In the genomic region with DNA sequence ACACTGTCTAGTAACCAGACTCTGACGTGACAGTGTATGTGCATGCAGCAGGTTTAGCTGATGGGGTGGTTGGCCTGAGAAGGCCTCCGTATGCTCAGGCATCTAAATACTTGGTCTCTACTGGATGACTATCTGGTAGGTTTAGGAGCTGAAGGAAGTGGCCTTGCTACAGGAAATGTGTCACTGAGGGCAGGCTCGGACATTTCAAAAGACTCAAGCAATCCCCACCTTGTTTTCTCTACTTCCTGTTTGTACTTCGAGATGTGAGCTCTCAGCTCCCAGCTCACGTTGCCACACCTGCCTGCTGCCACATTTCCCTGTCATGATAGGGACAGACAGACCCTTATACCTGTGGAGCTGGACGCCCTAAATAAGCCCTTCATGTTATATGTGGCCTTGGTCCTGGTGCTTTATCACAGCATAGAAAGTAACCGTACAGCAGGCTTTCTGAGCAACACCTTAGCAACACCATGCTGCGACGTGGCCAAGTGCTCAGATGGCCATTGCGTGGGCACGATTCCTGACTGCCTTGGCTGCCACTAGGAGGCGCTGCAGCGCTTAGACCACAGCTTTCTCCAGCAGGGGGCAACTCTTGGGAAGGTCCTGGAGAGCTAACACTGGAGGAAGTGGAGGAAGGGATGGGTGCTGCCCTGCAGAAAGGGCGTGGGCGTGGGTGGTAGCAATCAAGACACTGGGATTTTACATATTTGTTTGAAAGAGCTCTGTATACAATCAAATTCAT, we compare ENCODE assay signal across 8 mouse cellular contexts.
DNase-seq lines count a peak whose midpoint lies in the region; ATAC-seq lines count a peak whose summit lies in the region.

No protein-coding gene starts in this region.

- no peak overlapping the region for H3K9ac ChIP-seq in hindbrain, embryonic 11.5 days (ENCODE audit: low read depth, low read length)
- no peak overlapping the region for H3K9ac ChIP-seq in hindbrain, embryonic 12.5 days
- H3K9ac ChIP-seq in forebrain, embryonic 14.5 days (ENCODE audit: low read length): no peak overlapping the region
- H3K9ac ChIP-seq in neural tube, embryonic 11.5 days (ENCODE audit: low read length): no peak overlapping the region

- H3K4me3 ChIP-seq in hindbrain, embryonic 11.5 days (ENCODE audit: low read depth, low read length): no peak overlapping the region
- no peak overlapping the region for H3K4me3 ChIP-seq in hindbrain, embryonic 12.5 days
- H3K4me3 ChIP-seq in forebrain, embryonic 14.5 days (ENCODE audit: low read depth, low read length): no peak overlapping the region
- H3K4me3 ChIP-seq in neural tube, embryonic 11.5 days (ENCODE audit: low read depth, low read length): no peak overlapping the region

- H3K36me3 ChIP-seq in hindbrain, embryonic 11.5 days (ENCODE audit: control insufficient read depth, insufficient read depth, low read length): no peaks in the 10 kb centered on the region
- H3K36me3 ChIP-seq in hindbrain, embryonic 12.5 days: no peaks in the 10 kb centered on the region
- H3K36me3 ChIP-seq in forebrain, embryonic 14.5 days (ENCODE audit: control insufficient read depth, insufficient read depth, low read length): no peaks in the 10 kb centered on the region
- no peaks in the 10 kb centered on the region for H3K36me3 ChIP-seq in neural tube, embryonic 11.5 days (ENCODE audit: control insufficient read depth, insufficient read depth, low read length)

- WGBS in hindbrain, embryonic 11.5 days: 60% methylated on average over 15 of the region's 15 CpGs
- WGBS in hindbrain, embryonic 12.5 days: 60% methylated on average over 15 of the region's 15 CpGs
- WGBS in forebrain, embryonic 14.5 days: 63% methylated on average over 15 of the region's 15 CpGs
- WGBS in neural tube, embryonic 11.5 days: 62% methylated on average over 15 of the region's 15 CpGs

- no peaks in the 10 kb centered on the region for H3K9me3 ChIP-seq in hindbrain, embryonic 11.5 days (ENCODE audit: control insufficient read depth, low read length)
- H3K9me3 ChIP-seq in hindbrain, embryonic 12.5 days (replicated peaks): no peaks in the 10 kb centered on the region
- H3K9me3 ChIP-seq in forebrain, embryonic 14.5 days (replicated peaks; ENCODE audit: control insufficient read depth, low read length): no peaks in the 10 kb centered on the region
- no peaks in the 10 kb centered on the region for H3K9me3 ChIP-seq in neural tube, embryonic 11.5 days (ENCODE audit: control insufficient read depth, low read length)

- no peaks in the 10 kb centered on the region for H3K27me3 ChIP-seq in hindbrain, embryonic 11.5 days (ENCODE audit: control insufficient read depth, insufficient read depth, low read length)
- no peaks in the 10 kb centered on the region for H3K27me3 ChIP-seq in hindbrain, embryonic 12.5 days
- H3K27me3 ChIP-seq in forebrain, embryonic 14.5 days (replicated peaks; ENCODE audit: control insufficient read depth, insufficient read depth, low read length): no peaks in the 10 kb centered on the region
- no peaks in the 10 kb centered on the region for H3K27me3 ChIP-seq in neural tube, embryonic 11.5 days (ENCODE audit: control insufficient read depth, insufficient read depth, low read length)

- no peak for ATAC-seq in hindbrain, embryonic 11.5 days (ENCODE audit: low FRiP score)
- no peak for ATAC-seq in hindbrain, embryonic 12.5 days (ENCODE audit: low FRiP score)
- 0 out of 2 replicates have a peak, but pooled peaks have one; percentile 42 for ATAC-seq in forebrain, embryonic 14.5 days
- ATAC-seq in neural tube, embryonic 11.5 days (ENCODE audit: insufficient read depth, low FRiP score, low TSS enrichment): no peak

- H3K4me1 ChIP-seq in hindbrain, embryonic 11.5 days (replicated peaks; ENCODE audit: control insufficient read depth, insufficient read depth, low read length): no peaks in the 10 kb centered on the region
- H3K4me1 ChIP-seq in hindbrain, embryonic 12.5 days: peaks cover 6% of the 10 kb centered on the region
- H3K4me1 ChIP-seq in forebrain, embryonic 14.5 days (ENCODE audit: control insufficient read depth, insufficient read depth, low read length): no peaks in the 10 kb centered on the region
- H3K4me1 ChIP-seq in neural tube, embryonic 11.5 days (ENCODE audit: control insufficient read depth, insufficient read depth, low read length): no peaks in the 10 kb centered on the region

- DNase-seq in hindbrain, embryonic 11.5 days (ENCODE audit: low spot score): peak; percentile 73
- DNase-seq in A20 (ENCODE audit: low read depth, low spot score): peak; percentile 71
- DNase-seq in NIH3T3 (ENCODE audit: low read depth): peak; percentile 54
- peak; percentile 43 for DNase-seq in forebrain, embryonic 14.5 days (ENCODE audit: low spot score)
- DNase-seq in neural tube, embryonic 11.5 days (ENCODE audit: low spot score): peak; percentile 65
- no peak for DNase-seq in frontal cortex, postnatal 10 days (ENCODE audit: low spot score in 2 of 2)
- no peak for DNase-seq in frontal cortex, postnatal 36 days (ENCODE audit: low spot score in 2 of 2)

- no peak overlapping the region for H3K27ac ChIP-seq in hindbrain, embryonic 11.5 days (ENCODE audit: low read depth, low read length)
- no peak overlapping the region for H3K27ac ChIP-seq in hindbrain, embryonic 12.5 days
- no peak overlapping the region for H3K27ac ChIP-seq in forebrain, embryonic 14.5 days (ENCODE audit: low read depth, low read length)
- no peak overlapping the region for H3K27ac ChIP-seq in neural tube, embryonic 11.5 days (ENCODE audit: low read depth, low read length)

- H3K4me2 ChIP-seq in hindbrain, embryonic 11.5 days (replicated peaks; ENCODE audit: low read depth, low read length): no peak overlapping the region
- no peak overlapping the region for H3K4me2 ChIP-seq in hindbrain, embryonic 12.5 days (replicated peaks)
- no peak overlapping the region for H3K4me2 ChIP-seq in forebrain, embryonic 14.5 days (ENCODE audit: low read length)
- no peak overlapping the region for H3K4me2 ChIP-seq in neural tube, embryonic 11.5 days (ENCODE audit: low read depth)

Comparison
In these comparisons a context has a peak if more than half of its experiments do, and no peak if none do; other contexts are left out.
1. DNase-seq: peak in hindbrain, embryonic 11.5 days (single experiment), A20 (single experiment), NIH3T3 (single experiment), forebrain, embryonic 14.5 days (single experiment) and neural tube, embryonic 11.5 days (single experiment); none in frontal cortex, postnatal 10 days (0 of 2) and frontal cortex, postnatal 36 days (0 of 2).